Mouse (Mus musculus): ENCODE results near the gene Cdh15.

- TF ChIP-seq HCFC1 (IDR thresholded peaks at IDR 0.05; ENCODE audit: borderline replicate concordance, insufficient read depth, low read length) (no peak), MAFK (IDR thresholded peaks at IDR 0.05; ENCODE audit: insufficient read depth, low read depth, low read length) (no peak), ZC3H11A (IDR thresholded peaks at IDR 0.05; ENCODE audit: borderline replicate concordance, low read depth, low read length) (no peak), ZNF384 (IDR thresholded peaks at IDR 0.05; ENCODE audit: low read depth, low read length) (no peak), CHD2 (IDR thresholded peaks at IDR 0.05; ENCODE audit: low read depth, low read length) (no peak)
These were observed 28.0 kb upstream of the Cdh15 start for GRCm38 (mm10) chr8:122819776-122820175.
